Mouse (Mus musculus) spleen, postnatal 14 days (tissue): Measurements from ENCODE around the gene Fat2.

Experiments used
- DNase-seq, 2 experiments: peaks; one replicate each; pipeline ENCODE4 v3.0.0; 2021 to 2022; ENCODE audit warnings: low spot score in 2 of 2

The Fat2 gene

GRCm38 (mm10) chr11:55336101-55336891, at the start of gene Fat2:
Gene Fat2 (minus strand): TSS chr11:55336564.
- no peak for DNase-seq

DNA sequence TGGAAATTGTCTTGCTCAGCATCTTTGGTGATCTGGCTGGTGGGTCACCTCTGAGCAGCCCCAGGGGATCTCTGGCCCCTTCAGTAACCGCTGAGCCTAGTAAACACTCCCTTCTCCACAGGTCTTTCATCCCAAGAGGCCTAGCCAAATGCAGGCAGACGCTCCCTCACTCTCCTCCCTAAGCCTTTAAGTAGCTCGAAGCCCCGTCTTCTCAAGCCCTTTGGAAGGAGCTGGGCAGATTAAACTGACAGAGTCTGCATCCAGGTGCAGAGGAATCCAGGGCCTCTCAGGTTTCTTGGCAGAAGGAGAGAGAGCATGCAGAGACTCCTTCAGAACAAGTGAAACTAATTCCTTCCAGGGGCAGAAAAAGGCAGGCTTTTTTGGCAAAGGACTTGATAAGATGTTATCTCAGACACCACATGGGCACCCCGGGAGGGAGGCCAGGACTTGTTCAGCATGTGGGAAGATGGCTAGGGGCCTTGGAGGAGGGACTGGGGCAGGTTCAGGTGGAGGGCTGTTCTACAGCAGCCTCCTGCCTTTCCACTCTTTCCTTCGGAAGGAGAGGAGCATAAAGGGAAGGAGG, 47.2 kb upstream of the Fat2 start:
- no peak for DNase-seq

- no peak for DNase-seq
Observed at GRCm38 (mm10) chr11:55380908-55381307, 44.5 kb upstream of the Fat2 start.

GRCm38 (mm10) chr11:55378371-55378770, 42.0 kb upstream of the Fat2 start:
- DNase-seq = no peak

DNA sequence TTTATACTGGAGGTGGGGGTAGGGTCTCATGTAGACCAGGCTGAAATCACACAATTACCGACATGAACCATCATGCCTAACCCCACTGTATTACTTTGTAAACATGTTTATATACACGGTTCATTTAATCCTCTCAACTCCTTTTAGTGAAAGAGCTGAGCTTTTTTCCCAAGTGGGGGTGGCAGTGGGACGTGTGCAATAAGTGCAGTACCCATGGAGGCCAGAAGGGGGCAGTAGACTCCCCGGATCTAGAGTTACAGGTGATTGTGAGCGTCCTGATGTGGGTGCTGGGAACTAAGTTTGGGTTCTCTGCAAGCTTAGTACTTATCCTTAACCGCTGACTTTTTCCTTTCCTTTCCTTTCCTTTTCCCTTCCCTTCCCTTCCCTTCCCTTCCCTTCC, 37.5 kb upstream of the Fat2 start:
- DNase-seq = peak in 1 of 2 experiments; percentile 11

DNA sequence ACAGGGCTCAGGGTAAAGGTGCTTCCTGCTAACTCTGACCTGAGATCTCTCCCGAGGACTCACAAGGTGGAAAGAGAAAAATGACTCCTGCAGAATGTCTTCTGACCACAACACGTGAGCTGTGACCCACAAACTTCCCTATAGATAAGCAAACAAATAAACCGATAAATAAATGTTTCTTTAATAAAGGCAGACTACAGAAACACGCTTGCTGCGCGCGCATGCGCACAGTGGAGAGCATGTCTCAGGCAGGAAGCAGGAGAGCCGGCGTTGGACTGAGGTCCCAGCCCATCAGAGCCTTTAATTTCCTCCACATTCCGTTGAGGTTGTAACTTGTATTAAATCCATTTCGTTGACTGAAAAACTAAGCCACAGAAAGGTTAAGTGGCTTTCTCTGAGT, 37.0 kb upstream of the Fat2 start:
- DNase-seq = no peak

- DNase-seq = no peak
Observed at GRCm38 (mm10) chr11:55372001-55372400, 35.6 kb upstream of the Fat2 start.

- DNase-seq = no peak
Observed at GRCm38 (mm10) chr11:55369093-55369471, 32.7 kb upstream of the Fat2 start.

DNA sequence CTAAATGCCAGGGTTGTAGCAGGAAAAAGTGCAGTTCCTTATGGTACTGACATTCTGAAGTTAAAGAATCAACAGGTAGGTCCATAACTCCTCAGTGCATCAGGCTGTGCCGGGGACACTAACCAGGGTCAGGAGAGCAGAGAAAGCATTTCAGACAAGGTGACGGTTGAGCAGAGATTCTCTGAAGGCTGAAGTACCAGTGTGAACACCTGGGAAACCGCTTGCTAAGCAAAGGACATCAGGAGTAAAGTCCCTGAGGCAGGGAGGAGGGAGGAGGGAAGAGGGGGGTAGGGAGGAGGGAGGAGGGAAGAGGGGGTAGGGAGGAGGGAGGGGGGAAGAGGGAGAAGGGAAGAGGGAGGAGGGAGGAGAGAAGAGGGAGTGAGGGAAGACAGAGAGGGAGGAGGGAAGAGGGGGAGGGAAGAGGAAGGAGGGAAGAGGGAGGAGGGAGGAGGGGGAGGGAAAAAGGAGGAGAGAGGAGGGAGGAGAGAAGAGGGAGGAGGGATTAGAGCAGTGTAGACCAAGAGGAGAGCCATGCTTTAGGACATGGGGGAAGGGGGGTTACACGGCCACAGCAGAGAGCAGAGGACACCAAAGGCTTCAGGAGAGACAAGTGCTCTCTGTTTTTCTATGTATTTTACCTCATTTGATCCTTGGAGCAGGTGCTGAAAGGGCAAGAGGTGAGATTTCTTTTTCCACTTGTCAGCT, 32.2 kb upstream of the Fat2 start:
- DNase-seq = no peak

- DNase-seq = no peak
Observed at GRCm38 (mm10) chr11:55367783-55368182, 31.4 kb upstream of the Fat2 start.

DNA sequence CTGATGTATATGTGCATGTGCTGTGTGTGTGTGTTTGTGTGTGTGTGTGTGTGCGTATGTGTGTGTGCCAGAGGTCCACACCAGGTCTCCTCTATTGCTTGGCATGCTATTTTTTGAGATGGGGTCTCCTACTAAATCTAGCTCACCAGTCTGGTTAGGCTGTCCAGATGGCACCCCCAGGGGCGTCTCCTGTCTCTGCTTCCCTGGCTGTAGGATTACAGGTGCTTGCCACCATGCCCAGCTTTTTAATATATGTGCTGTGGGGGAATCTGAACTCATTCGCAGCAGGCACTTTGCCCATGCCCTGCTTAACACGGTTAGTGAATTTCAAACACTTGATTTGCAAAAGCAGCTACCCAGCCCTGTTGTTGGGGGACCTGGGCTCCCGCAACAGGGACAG, 29.5 kb upstream of the Fat2 start:
- no peak for DNase-seq

DNA sequence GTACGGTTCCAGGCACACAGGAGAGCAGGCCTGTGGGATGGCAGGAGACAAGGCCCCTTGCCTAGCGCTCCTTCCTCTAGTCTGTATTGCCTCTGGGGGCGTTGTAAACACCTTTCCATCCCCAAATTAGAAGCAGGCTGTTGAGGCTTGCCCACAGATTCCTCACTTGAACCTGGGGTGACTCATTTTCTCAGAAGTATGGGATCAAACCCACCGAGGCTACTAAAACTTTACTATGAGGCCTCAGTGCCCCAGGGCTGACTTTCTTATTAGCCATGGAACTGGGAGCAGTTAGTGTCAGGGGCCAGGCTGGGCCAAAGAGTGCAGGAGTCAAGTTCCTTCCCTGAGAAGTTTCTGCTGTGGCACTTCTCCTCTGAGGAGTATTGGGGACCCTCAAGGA, 28.9 kb upstream of the Fat2 start:
- DNase-seq = no peak

- DNase-seq = no peak
Observed at GRCm38 (mm10) chr11:55364662-55365061, 28.3 kb upstream of the Fat2 start.

DNA sequence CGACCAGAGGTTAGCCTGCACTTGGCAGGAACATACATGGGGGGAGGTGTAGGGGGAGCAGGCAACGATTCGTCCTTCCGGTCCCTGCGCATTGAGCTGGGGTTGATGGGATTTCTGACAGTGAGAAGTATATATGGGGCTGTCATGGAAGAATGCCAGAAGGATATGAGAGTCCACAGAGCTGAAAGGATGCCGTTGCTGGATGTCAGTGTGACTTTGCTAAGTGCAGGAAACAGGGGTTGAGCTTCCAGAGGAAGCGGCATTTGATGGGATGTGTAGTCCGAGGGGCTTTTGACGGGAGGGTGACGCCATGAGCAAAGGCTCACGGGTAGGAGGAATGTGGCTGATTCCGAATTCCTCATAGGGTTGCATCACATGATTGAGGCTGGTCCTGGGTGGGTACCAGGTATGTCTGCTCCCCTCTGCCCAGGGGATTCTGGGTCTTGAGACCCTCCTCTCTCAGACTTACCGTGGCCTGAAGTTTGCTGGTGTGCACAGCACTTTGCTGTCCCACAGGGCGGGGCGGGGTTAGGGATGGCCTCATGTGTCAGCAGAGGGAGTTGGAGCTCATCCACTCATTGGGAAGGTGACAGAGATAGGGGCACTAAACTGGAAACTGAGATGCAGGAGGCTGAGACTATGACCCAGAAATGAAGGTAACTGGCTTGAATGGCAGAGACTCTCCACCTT, 21.9 kb upstream of the Fat2 start:
- no peak for DNase-seq

- DNase-seq = no peak
Observed at GRCm38 (mm10) chr11:55356846-55357245, 20.5 kb upstream of the Fat2 start.

GRCm38 (mm10) chr11:55341961-55342371, 5.6 kb upstream of the Fat2 start:
- DNase-seq = no peak

- no peak for DNase-seq
Observed at GRCm38 (mm10) chr11:55340789-55341188, 4.4 kb upstream of the Fat2 start.

DNA sequence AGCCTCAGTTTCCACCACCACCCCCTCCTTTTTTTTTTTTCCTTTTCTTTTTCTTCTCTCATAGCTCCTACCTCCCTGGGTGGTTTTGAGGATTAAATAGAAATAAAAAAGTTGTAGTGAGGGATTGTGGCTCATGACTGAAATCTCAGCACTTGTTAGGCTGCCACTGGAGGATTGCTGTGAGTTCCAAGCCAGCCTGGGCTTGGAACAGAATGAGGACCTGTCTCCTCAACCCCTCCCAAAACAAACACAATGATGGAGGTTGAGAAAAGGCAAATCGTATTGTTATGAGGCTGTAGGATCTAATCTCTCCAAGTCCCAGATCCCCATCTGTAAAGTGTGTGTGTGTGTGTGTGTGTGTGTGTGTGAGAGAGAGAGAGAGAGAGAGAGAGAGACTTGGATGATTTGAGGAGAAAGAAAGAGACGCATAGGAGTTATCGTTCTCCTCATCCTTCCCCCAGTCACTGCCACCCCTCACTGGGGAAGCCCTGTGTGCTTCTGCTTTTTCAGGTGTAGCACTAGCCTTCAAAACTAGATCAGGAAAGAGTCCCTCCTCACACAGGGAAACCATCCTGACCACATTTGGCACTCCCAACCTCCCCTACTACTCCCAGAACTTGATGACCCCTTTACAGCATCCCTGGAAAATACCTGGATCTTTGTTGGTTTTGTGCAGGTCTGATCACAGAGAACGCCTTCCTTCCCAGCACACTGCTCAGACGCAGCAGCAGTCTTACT, 837 bp upstream of the Fat2 start:
- no peak for DNase-seq

- DNase-seq = no peak
Observed at GRCm38 (mm10) chr11:55335314-55336076, 869 bp downstream of the Fat2 start.

- DNase-seq = no peak
Observed at GRCm38 (mm10) chr11:55334545-55334944, 1.8 kb downstream of the Fat2 start.

DNA sequence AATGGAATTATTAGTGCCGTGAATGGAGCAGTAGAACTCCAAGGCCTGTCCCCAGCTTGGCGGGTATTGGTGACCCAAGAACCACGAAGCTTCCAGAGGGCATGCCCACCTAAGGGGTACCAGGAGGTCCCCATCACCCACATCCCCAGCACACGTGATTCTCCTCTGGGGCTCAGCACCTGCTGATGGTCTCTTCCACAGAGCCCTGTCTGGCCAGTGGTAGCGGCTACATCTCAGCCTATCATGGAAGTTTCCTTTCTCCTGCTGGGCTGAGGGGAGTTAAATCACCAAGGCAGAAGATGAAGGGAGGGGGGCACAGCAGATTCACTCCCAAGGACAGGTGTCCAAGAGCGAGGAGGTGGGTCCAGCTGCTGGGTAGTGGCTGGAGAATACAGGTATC, 2.3 kb downstream of the Fat2 start:
- DNase-seq = no peak
